Mouse (Mus musculus) layer of hippocampus, postnatal 10 days (tissue): ENCODE measurements around the gene Polg2. TPM values are rescaled to one million over a fixed set of nuclear protein-coding genes. Genes with fewer than 3 reads are reported as not detected.
"Not testable (repeated sequence)": the region's sequence is repeated elsewhere in the genome, so short reads cannot be mapped to it uniquely, and the experiment has no call there.

Experiments
- DNase-seq, 2 experiments: peaks; one replicate each; pipeline ENCODE4 v3.0.0; 2021; ENCODE audit warnings: low spot score in 2 of 2
- total RNA-seq, 2 experiments: library from RNA; stranded (reverse); gene quantifications; 2 replicates each; pipeline ENCODE4 v1.2.3; 2021

The Polg2 gene
- total RNA-seq, 2 experiments from 2014 or later: 3.9 to 5.6 TPM

- no peak for DNase-seq
Observed at GRCm38 (mm10) chr11:106762800-106763185, 16.5 kb downstream of the Polg2 start.

GRCm38 (mm10) chr11:106762139-106762799 lies 17.1 kb downstream of the Polg2 start:
- DNase-seq: peak in 1 of 2 experiments; percentile 22

- DNase-seq: no peak
Observed at GRCm38 (mm10) chr11:106760511-106760910, 18.8 kb downstream of the Polg2 start.

- no peak for DNase-seq
Observed at GRCm38 (mm10) chr11:106759028-106759427, 20.3 kb downstream of the Polg2 start.

GRCm38 (mm10) chr11:106755583-106755982 lies 23.8 kb downstream of the Polg2 start:
- DNase-seq: no peak

- DNase-seq: no peak
Observed at GRCm38 (mm10) chr11:106753314-106753713, 26.0 kb downstream of the Polg2 start.

GRCm38 (mm10) chr11:106752103-106752502 lies 27.2 kb downstream of the Polg2 start:
- no peak for DNase-seq

- no peak for DNase-seq
Observed at GRCm38 (mm10) chr11:106751039-106752018, 28.0 kb downstream of the Polg2 start, which contains the start of gene Milr1. Gene Milr1, plus strand, starts transcription at chr11:106751226.

GRCm38 (mm10) chr11:106750121-106750751 lies 29.1 kb downstream of the Polg2 start, which contains the start of gene Pecam1:
Gene Pecam1, minus strand, starts transcription at chr11:106750628.
- DNase-seq: no peak

- not testable (repeated sequence) for DNase-seq
Observed at GRCm38 (mm10) chr11:106749557-106750120, 29.7 kb downstream of the Polg2 start.

GRCm38 (mm10) chr11:106744949-106745348 lies 34.4 kb downstream of the Polg2 start:
- DNase-seq: no peak

- no peak for DNase-seq
Observed at GRCm38 (mm10) chr11:106742388-106742841, 36.9 kb downstream of the Polg2 start.

GRCm38 (mm10) chr11:106741826-106742225 lies 37.5 kb downstream of the Polg2 start:
- no peak for DNase-seq

GRCm38 (mm10) chr11:106741232-106741631 lies 38.1 kb downstream of the Polg2 start:
- peak in 1 of 2 experiments; percentile 22 for DNase-seq

- DNase-seq: not testable (repeated sequence)
Observed at GRCm38 (mm10) chr11:106740724-106741123, 38.6 kb downstream of the Polg2 start.

GRCm38 (mm10) chr11:106739116-106739515 lies 40.2 kb downstream of the Polg2 start:
- no peak for DNase-seq

- DNase-seq: peak; percentile 34 to 54
Observed at GRCm38 (mm10) chr11:106737178-106737621, 42.1 kb downstream of the Polg2 start.

- DNase-seq: no peak
Observed at GRCm38 (mm10) chr11:106736614-106737013, 42.7 kb downstream of the Polg2 start.

GRCm38 (mm10) chr11:106730714-106731113 lies 48.6 kb downstream of the Polg2 start:
- DNase-seq: no peak

- DNase-seq: no peak
Observed at GRCm38 (mm10) chr11:106729656-106730055, 49.7 kb downstream of the Polg2 start.
